Mouse (Mus musculus) urinary bladder, postnatal 25 days (tissue): ENCODE measurements at regions not wholly inside any gene's neighbourhood (a gene's known extent, or its start where the extent isn't known, plus 50 kb on each side); places are given as distances from the start of the nearest gene placed in this dataset.

Source experiments
- DNase-seq: peaks from one replicate; pipeline ENCODE4 v3.0.0; 2022; ENCODE audit warnings: low spot score

DNA sequence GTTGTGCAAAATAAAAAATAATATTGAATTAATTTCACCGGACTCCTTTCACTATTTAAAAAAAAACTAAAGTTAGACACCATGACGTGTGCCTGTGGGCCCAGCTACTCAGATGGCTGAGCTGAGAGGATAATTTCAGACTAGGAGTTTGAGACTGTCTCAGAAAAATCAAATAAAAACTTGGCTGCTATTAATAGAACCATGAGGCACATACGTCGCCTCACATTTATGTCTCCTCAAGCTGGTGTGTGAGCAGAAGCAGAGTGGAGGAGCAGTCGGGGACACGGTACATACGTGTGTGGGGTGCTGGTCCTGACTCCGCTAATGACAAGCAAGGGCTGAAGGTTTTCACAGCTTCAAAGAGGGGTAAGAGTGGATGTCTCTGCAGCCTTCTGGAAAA, 52.8 kb upstream of the Dmrtb1 start:
- no peak for DNase-seq

DNA sequence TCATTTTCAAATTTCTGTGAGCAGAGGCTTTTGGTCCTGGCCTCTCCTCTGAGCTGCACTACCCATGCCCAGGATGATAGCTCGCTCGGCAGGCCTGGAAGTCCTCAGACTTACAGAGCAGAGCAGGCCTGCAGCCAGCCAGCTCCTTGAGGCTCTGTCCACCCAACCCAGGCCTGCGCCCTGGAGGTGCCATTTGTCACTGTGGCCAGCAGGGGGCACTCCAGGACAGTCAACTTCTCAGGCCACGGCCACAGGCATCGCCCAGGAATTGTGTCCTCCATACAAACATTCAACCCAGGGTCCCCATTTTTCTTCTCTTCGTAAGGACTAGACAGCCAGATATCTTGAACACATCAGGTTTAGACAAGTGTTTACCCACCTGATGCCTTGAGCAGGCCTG, 53.9 kb upstream of the Dmrtb1 start:
- DNase-seq: peak; percentile 87

DNA sequence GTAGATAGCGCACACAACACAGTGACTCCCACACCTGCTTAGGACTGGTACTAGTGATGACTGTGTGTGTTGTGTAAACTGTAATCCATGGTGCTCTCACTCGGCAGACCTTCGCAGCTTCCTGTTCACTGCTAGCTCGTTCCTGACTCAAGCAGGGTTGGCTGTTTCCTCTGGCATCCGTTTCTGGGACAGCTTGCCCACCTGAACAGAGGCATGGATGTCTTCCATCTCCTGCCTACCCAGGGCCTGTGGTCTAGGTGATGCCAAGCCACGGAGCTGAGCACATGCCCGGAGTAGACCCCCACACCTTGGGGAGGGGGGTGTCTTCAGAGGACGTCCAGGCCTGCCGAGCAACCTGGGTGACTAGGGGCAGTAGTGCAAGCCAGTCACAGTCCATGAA, 54.7 kb upstream of the Dmrtb1 start:
- DNase-seq: no peak

DNA sequence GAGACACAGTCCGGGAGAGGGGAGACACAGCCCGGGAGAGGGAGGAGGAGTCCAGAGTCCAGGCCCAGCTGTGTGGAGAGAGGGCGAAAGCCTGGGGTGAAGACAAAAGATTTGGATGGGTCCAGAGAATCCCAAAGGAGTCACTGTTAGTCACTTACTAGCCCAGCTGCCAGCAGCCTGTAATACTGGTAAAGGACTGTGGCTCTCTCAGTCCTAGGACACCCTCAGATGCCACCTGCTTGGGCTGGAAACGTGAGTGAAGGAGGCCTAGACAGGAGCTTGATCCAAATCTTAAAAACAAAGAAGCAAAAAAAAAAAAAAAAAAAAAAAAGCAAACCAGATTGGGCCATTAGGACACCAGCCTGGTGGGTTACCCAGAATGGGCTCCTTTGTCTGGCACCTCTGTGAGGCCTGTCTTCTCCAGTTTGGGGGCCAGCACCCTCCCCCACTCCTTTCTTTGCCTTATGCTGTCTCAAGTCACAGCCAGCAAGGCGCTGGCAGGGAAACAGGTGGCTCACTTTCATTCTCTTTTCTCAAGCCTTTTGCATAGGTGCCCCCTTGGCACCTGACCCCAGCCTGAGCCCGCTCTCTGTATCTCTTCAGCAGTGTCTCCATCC, 55.9 kb upstream of the Dmrtb1 start:
- no peak for DNase-seq

DNA sequence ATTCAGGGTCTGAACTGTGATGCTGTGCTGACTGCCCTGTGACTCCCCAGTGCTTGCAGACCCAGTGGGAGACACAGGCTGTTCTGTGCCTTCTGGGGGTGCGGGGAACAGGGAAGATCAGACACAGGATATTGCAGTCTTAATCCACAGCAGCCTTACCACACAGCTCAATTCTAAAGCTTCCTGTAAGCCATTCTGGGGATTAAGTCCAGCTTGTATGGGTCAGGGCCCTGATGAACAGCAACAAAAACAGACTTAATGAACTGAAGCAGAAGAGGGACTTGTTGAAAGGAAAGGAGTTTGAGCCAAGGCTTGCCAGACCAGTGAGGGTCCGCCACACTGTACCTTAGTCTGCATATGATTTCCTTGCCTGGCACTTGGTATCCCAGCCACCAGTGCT, 58.4 kb upstream of the Lrp8 start:
- DNase-seq: no peak

DNA sequence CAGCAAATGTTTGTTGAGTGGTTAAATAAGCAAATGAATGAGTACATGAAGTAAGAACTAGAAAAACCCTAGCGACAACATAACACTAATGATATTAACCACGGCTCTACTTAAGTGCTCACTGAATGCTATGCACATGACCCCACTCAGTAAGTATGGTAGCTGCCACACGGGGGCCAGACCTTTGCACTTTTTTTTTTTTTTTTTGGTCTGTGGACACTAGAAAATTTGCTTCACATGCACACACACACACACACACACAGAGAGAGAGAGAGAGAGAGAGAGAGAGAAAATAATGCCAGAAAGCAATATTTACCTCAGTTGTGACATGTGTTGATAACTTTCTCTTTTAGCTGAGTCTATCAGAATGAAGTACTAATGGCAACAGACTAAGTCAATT, 55.7 kb upstream of the Lrp8 start:
- no peak for DNase-seq

DNA sequence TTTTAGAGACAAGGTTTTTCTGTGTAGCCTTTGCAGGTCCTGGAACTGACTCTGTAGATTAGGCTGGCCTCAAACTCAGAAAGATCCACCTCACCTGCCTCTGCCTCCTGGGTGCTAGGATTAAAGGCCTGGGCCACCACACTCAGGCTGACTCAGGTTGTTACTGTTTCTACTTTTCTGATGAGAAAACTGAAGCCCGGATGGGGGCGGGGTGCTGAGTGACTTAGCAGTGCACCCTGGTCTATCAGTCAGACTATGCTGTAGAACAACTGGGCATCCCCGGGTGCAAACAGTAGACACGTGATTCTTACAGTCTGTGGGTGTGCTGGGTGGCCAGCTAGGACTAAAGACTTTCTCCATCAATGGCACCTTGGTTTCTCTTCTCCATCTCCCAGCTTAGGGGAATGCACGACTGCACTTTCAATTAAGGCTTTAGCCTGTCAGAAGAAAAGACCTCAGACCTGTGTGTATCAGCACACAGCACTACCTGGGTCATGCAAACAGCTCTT, 55.1 kb upstream of the Lrp8 start:
- no peak for DNase-seq

DNA sequence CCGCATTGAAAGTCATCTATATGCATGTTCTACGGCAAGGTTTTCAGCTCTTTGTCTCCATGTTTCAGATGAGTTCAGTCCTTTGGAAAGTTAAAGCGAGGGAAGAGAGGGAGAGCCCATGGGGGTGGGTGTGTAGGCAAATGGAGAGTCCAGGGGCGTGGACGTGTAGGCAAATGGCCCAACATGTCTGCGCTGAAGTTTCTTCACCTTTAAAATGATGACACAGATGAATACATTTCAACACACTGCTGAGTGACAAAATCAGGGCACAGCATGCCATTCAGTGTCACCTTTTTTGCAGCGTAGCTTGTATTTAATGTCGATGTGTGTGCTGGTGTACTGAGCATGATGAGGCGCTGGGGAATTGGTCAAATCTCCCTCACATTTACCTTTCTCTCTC, 54.6 kb upstream of the Lrp8 start:
- no peak for DNase-seq

DNA sequence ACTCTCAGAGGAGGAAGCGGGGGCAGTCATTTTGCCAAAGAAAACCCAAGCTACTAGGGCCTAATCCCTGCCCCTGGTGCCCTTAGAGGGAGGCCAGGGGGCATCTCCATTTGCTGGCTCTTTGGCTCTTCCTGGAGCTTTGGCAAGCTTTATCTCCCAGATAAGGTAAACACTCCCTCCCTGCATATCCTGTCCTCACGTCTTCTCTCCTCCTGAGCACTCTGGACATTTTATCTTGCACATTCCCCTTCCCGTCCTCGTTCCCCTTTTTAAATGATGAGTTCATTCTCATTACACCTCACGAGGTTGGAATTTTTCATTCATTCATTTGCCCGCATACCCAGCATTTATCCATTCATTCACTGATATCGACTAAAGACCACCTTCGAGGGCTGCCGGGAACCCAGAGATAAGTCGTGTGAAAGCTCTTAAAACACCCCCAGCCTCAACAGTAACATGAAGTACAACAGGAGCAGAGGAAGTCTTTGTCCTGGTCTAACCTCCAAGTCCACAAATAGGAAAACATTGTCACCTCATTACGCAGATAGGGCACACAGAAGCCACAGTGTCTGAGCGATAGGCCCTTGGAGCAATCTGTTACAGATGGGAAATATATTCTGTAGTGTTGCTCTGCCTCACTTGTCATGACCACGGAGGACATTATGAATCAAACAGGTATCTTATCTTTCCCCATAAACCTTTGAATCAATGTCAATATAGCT, 54.0 kb upstream of the Lrp8 start:
- no peak for DNase-seq

DNA sequence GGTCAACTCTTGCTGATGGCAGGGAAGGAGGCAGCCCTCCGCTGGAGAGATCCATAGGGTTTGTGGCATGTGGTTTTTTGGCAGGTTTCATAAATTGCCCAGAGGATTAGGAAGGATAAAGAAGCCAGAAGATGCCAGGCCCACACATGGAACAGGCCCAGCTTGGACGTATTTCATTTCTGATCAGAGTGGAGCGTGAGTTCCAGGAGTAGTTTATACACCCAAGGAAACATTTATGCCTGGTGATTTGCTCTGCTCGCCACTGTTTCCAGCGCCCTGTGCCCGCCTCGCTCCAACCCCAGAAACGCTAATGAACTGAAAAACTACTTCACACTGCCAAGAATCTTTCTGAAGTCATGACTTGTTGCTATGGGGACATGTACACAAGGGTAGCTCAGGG, 53.0 kb upstream of the Lrp8 start:
- DNase-seq: no peak

DNA sequence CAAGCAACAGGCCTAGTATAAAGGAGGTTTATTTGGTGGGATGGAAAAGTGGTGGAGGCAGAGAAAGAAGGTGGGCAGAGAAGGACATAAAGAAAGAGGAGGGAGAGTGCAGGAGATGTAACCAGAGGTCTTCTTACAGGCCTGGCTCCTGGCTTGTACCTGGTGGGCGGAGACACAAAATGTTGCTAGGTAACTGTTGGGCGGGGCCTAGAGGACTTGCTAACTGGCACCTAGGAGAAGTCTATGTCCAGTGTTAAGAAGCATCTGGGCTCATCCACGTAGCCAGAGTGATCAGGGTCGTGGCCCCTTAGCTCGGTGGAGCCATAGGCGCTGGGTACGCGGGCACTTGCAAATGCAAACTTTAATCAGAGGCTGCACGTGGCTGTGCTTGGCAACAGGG, 52.0 kb upstream of the Lrp8 start:
- no peak for DNase-seq
